In the genomic region with DNA sequence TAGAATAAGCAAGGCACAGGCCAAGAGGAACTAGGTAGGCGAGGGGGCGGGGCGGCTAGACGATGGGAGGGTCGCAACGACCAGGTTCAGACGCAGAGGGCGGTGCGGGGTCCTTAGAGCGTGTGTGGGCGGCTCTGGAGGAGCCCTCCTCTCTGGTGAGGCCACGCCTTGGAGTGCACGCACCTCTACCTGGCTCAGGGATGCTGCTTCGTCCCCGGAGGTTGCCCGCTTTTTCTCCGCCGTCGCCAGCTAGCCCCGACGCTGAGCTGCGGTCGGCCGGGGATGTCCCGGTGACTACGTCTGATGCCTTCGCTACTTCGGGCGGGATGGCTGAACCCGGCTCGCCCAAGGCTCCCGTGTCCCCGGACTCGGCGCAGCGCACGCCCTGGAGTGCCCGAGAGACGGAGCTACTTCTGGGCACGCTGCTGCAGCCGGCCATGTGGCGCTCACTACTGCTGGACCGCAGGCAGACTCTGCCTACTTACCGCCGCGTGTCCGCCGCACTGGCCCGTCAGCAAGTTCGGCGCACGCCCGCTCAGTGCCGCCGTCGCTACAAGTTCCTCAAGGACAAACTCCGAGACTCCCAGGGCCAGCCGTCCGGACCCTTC, we compare ENCODE assay signal across 9 mouse cellular contexts. TPM values are rescaled to one million over a fixed set of nuclear protein-coding genes. Genes with fewer than 3 reads are reported as not detected.
A peak's percentile ranks its signal among the peaks of the same experiment; 100 is the strongest.
DNase-seq lines count a peak whose midpoint lies in the region; ATAC-seq and TF ChIP-seq lines count a peak whose summit lies in the region.
"Had no signal": no experiment of that assay in that cellular context is flagged by ENCODE, and none has a peak within 500 bp of the region (broad histone marks: within the 10 kb centered on the region; RNA-seq: fewer than 3 reads in every experiment).

Gene Utf1, plus strand, starts transcription at position 116 of the 608 bp plus-strand sequence.

- no peak for TF ChIP-seq EP300 in liver, postnatal 0 days (IDR thresholded peaks at IDR 0.05; ENCODE audit: low read depth)

- H3K9me3 ChIP-seq in ES-E14 (ENCODE audit: control insufficient read depth, insufficient read depth, low read depth, low read length): no peaks in the 10 kb centered on the region
- no peaks in the 10 kb centered on the region for H3K9me3 ChIP-seq in forebrain, embryonic 10.5 days
- no peaks in the 10 kb centered on the region for H3K9me3 ChIP-seq in liver, postnatal 0 days (ENCODE audit: low read length)
- no peaks in the 10 kb centered on the region for H3K9me3 ChIP-seq in neural tube, embryonic 15.5 days (replicated peaks)

- peak; percentile 40 for DNase-seq in gastrocnemius, adult 2 months
- DNase-seq in gastrocnemius, adult 18-20 months (ENCODE audit: low spot score): no peak
- DNase-seq in ES-E14 (ENCODE audit: low read depth, low spot score): peak; percentile 90
- DNase-seq in forebrain, embryonic 10.5 days (ENCODE audit: extremely low spot score, low spot score): peak; percentile 57
- peak; percentile 73 for DNase-seq in induced T-regulatory cell, adult 2 months (ENCODE audit: low read depth)
- DNase-seq in liver, postnatal 0 days: peak; percentile 26

- H3K4me3 ChIP-seq in gastrocnemius, adult 2 months: peak within 1 kb of the TSS; percentile 62
- H3K4me3 ChIP-seq in ES-E14 (ENCODE audit: insufficient read depth in 1 of 2, low read depth in 1 of 2, low read length in 2 of 2, poor library complexity in 1 of 2, severe bottlenecking in 1 of 2): peak within 1 kb of the TSS; percentile 85 to 93
- H3K4me3 ChIP-seq in forebrain, embryonic 10.5 days: peak within 1 kb of the TSS; percentile 45
- H3K4me3 ChIP-seq in liver, postnatal 0 days (ENCODE audit: low read depth, low read length): peak within 1 kb of the TSS; percentile 11
- peak within 1 kb of the TSS; percentile 33 for H3K4me3 ChIP-seq in neural tube, embryonic 15.5 days (replicated peaks)

- under 1% methylated on average over 59 of the region's 59 CpGs for WGBS in forebrain, embryonic 10.5 days
- WGBS in liver, postnatal 0 days (ENCODE audit: insufficient replicate concordance): 1% methylated on average over 49 of the region's 59 CpGs
- WGBS in neural tube, embryonic 15.5 days: under 1% methylated on average over 56 of the region's 59 CpGs

- H3K4me2 ChIP-seq in liver, postnatal 0 days (ENCODE audit: low read depth, low read length): peak within 1 kb of the TSS; percentile 33
- peak within 1 kb of the TSS; percentile 57 for H3K4me2 ChIP-seq in neural tube, embryonic 15.5 days

- intact Hi-C loops in gastrocnemius, adult 2 months (cut with DNase I): no loop called here

- H3K27ac ChIP-seq in gastrocnemius, adult 2 months: no peak within 1 kb of the TSS
- peak within 1 kb of the TSS; percentile 94 for H3K27ac ChIP-seq in ES-E14 (ENCODE audit: insufficient read depth, low read depth, low read length, poor library complexity, severe bottlenecking)
- no peak within 1 kb of the TSS for H3K27ac ChIP-seq in forebrain, embryonic 10.5 days
- H3K27ac ChIP-seq in liver, postnatal 0 days (ENCODE audit: low read depth): no peak within 1 kb of the TSS
- no peak within 1 kb of the TSS for H3K27ac ChIP-seq in neural tube, embryonic 15.5 days (replicated peaks)

- H3K27me3 ChIP-seq in forebrain, embryonic 10.5 days (ENCODE audit: poor library complexity, severe bottlenecking): peaks cover 93% of the 10 kb centered on the region
- peaks cover 58% of the 10 kb centered on the region for H3K27me3 ChIP-seq in liver, postnatal 0 days (ENCODE audit: insufficient read depth, low read length)
- peaks cover 89% of the 10 kb centered on the region for H3K27me3 ChIP-seq in neural tube, embryonic 15.5 days (replicated peaks)

- no peak for TF ChIP-seq CTCF in gastrocnemius, adult 2 months (IDR thresholded peaks at IDR 0.05)
- no peak for TF ChIP-seq CTCF in liver, postnatal 0 days (IDR thresholded peaks at IDR 0.05; ENCODE audit: low read depth)

- peaks cover 3 to 26% of the 10 kb centered on the region in 2 experiments; a peak in 3 of 4 replicates for H3K4me1 ChIP-seq in ES-E14 (ENCODE audit: control insufficient read depth in 2 of 2, insufficient read depth in 2 of 2, low read length in 2 of 2, poor library complexity in 1 of 2)
- peaks cover 13% of the 10 kb centered on the region for H3K4me1 ChIP-seq in forebrain, embryonic 10.5 days
- H3K4me1 ChIP-seq in liver, postnatal 0 days (ENCODE audit: insufficient read depth): peaks cover 7% of the 10 kb centered on the region; the same call in 1 of the 2 replicates
- peaks cover 16% of the 10 kb centered on the region for H3K4me1 ChIP-seq in neural tube, embryonic 15.5 days

- peaks cover 19% of the 10 kb centered on the region for H3K36me3 ChIP-seq in ES-E14 (ENCODE audit: control insufficient read depth, insufficient read depth, low read length, poor library complexity, severe bottlenecking)
- H3K36me3 ChIP-seq in forebrain, embryonic 10.5 days (replicated peaks): no peaks in the 10 kb centered on the region
- no peaks in the 10 kb centered on the region for H3K36me3 ChIP-seq in liver, postnatal 0 days (replicated peaks; ENCODE audit: insufficient read depth, low read length)
- H3K36me3 ChIP-seq in neural tube, embryonic 15.5 days: no peaks in the 10 kb centered on the region

- in situ Hi-C loops in ES-E14 (cut with MboI; ENCODE audit: low sequenced_read_pairs in 2 of 2, unreplicated experiment in 2 of 2): no loop called here

- no peak for ATAC-seq in liver, postnatal 0 days
- 0 out of 2 replicates have a peak, but pooled peaks have one; percentile 38 for ATAC-seq in neural tube, embryonic 15.5 days (ENCODE audit: low FRiP score)
- ATAC-seq in erythroid progenitor cell, adult 5-6 weeks (replicated peaks; ENCODE audit: low FRiP score, poor library complexity, severe bottlenecking): no peak

- H3K9ac ChIP-seq in ES-E14 (ENCODE audit: insufficient read depth, low read depth, low read length, poor library complexity, severe bottlenecking): peak within 1 kb of the TSS; percentile 95
- H3K9ac ChIP-seq in liver, postnatal 0 days (replicated peaks): no peak within 1 kb of the TSS
- no peak within 1 kb of the TSS for H3K9ac ChIP-seq in neural tube, embryonic 15.5 days (replicated peaks)

TF ChIP-seq in ES-E14, 5 proteins besides CTCF, POLR2A, EP300 and RAD21:
- TF ChIP-seq HCFC1 (IDR thresholded peaks at IDR 0.05; ENCODE audit: borderline replicate concordance, insufficient read depth, low read length): 0 out of 2 replicates have a peak, but pooled peaks have one; percentile 22
- no peak for TF ChIP-seq CHD2 (IDR thresholded peaks at IDR 0.05; ENCODE audit: low read depth, low read length)
TF ChIP-seq in ES-E14: peak in this region for 1.

RNA-seq across cellular contexts. Expression of gene Utf1, which starts in this region (rescaled TPM):
- not detected for total RNA-seq in gastrocnemius, adult 2 months (2021)
- total RNA-seq in gastrocnemius, adult 18-20 months (2021): not detected
- total RNA-seq in ES-E14 (2012; rRNA removed): 147 and 174 TPM in 2 replicates
- polyA plus RNA-seq in forebrain, embryonic 10.5 days (2016; fragmentation: Nextera tagmentation; extraction: Ambion mirVana): 0.25 TPM in 1 of 2 replicates, not detected in the other
- polyA plus RNA-seq in liver, postnatal 0 days (2015; fragmentation: Nextera tagmentation; extraction: Ambion mirVana): not detected in 2 replicates
- polyA plus RNA-seq in neural tube, embryonic 15.5 days (2015; fragmentation: Nextera tagmentation; extraction: Ambion mirVana): 1.6 TPM in 1 of 2 replicates, not detected in the other
- not detected in 2 replicates for total RNA-seq in erythroid progenitor cell, adult 5-6 weeks (2015; ENCODE audit: low replicate concordance)
- not detected in 2 replicates for total RNA-seq in erythroid progenitor cell, adult 5-6 weeks (2017; ENCODE audit: low replicate concordance)
- total RNA-seq: heart, adult 18-20 months had no signal

Comparison
In these comparisons a context has a peak if more than half of its experiments do, and no peak if none do; other contexts are left out.
1. RNA of gene Utf1 (total RNA-seq): 147 to 174 TPM in ES-E14; not detected in gastrocnemius, adult 2 months, not detected in gastrocnemius, adult 18-20 months and not detected in erythroid progenitor cell, adult 5-6 weeks; every median in the first group is over 100 times any median in the second.
2. Peak in DNase-seq and H3K4me3 ChIP-seq in gastrocnemius, adult 2 months; RNA of the gene not detected or under 1 TPM.
3. Peak in DNase-seq and H3K4me3 ChIP-seq in forebrain, embryonic 10.5 days; RNA of the gene not detected or under 1 TPM.
4. Peak in DNase-seq, H3K4me3 ChIP-seq and H3K4me2 ChIP-seq in liver, postnatal 0 days; RNA of the gene not detected or under 1 TPM.
5. H3K4me3 ChIP-seq: peak in every context shown above with its lines; median percentile 89 in ES-E14; 62 in gastrocnemius, adult 2 months; 45 in forebrain, embryonic 10.5 days; 33 in neural tube, embryonic 15.5 days; 11 in liver, postnatal 0 days.